Mouse (Mus musculus) bone marrow, adult 2 months (tissue): ENCODE results near the gene Sprr2a3. TPM values are rescaled to one million over a fixed set of nuclear protein-coding genes. Genes with fewer than 3 reads are reported as not detected.
"Not testable (repeated sequence)": the region's sequence is repeated elsewhere in the genome, so short reads cannot be mapped to it uniquely, and the experiment has no call there.

Source experiments
- H3K27ac ChIP-seq: fragments of 200-500 bp; 2 replicates; pipeline ENCODE4 v1.5.1; 2012; ENCODE audit warnings: low read depth, mild to moderate bottlenecking, control low read depth, inconsistent platforms, low read length; ENCODE audit not compliant: control insufficient read depth, poor library complexity, insufficient read depth
- H3K4me1 ChIP-seq: fragments of 200-500 bp; 2 replicates; pipeline ENCODE4 v1.6.1; 2011; ENCODE audit warnings: low read length; ENCODE audit not compliant: control insufficient read depth, insufficient read depth
- H3K4me3 ChIP-seq: fragments of 200-500 bp; replicated peaks from 2 replicates; pipeline ENCODE3; 2011; ENCODE audit warnings: mild to moderate bottlenecking, low read depth, low read length, control low read depth; ENCODE audit not compliant: control insufficient read depth
- CTCF ChIP-seq: fragments of 200-500 bp; IDR thresholded peaks from 2 replicates; pipeline ENCODE4 v1.5.1; 2011; ENCODE audit warnings: low read length, control low read depth; ENCODE audit not compliant: control insufficient read depth, insufficient read depth
- POLR2A ChIP-seq: fragments of 200-500 bp; IDR thresholded peaks from 2 replicates; pipeline ENCODE4 v1.6.1; 2011; ENCODE audit warnings: low read depth, mild to moderate bottlenecking, control low read depth, low read length, borderline replicate concordance; ENCODE audit not compliant: control insufficient read depth
- WGBS: fragments of 180-500 bp; shearing (Covaris S2); methylation state at CpG from one replicate; pipeline ENCODE4 v1.1.7; 2018; 5-methylcytosine and 5-hydroxymethylcytosine counted together
- polyA plus RNA-seq: library from polyadenylated mRNA; stranded (reverse); fragments of >200 nt; gene quantifications from 2 replicates; pipeline ENCODE4 v1.2.4, GENCODE M21; 2011; ENCODE audit warnings: low replicate concordance; ENCODE audit not compliant: missing spikeins, insufficient read depth, insufficient read length

Sprr2a3 gene
- polyA plus RNA-seq, 1 experiment, result not detected

DNA sequence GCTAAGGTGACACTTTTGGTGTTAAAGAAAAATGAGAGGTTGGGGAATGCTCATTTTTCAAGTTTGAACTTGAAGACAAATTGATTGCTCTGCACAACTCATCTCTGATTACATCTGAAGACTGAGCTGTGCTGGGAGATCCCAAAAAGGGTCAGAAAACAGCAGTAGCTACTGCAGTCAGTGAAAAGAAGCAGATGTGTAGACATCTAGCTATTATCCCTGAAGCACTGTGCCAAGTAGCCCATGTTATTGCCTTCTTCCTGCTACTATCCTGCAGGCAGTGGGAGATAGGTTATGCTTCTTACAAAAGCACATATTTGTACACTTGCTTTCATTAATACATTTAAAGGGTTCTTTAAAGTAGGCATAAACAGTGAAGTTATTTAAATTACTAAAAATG, 5.6 kb upstream of the Sprr2a3 start:
- H3K4me3 ChIP-seq, H3K4me1 ChIP-seq, H3K27ac ChIP-seq: not testable (repeated sequence)

DNA sequence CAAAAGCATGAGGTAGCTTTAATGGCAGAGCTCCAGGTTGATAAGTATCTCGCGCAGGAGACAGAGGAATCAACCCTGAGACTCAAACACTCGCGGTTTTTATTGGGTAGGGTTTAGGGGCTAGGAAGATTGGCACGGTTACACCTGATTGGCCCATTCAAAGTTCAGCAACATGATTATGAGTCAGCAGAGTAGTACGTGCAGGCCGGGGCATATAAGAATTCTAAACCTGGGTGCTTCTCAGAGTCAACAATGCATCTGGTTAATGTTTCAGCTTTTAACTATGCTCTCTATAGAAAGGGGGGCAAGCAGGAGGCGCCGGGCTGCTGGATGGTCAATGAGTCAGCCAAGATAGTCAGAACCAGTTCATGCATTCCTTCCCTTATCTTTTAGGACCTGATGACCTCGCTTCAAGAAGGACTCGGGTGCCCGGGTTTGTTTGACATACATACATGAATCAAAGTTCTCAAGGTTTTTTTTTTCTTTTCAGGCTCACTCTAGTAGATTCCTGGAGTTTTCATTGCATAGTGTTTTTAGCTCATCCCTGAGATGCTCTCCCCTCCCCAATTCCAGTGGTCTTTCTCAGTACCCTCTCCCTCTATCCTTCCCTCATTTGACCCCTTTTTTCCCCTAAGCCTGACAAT, 4.1 kb upstream of the Sprr2a3 start:
- H3K4me1 ChIP-seq, H3K4me3 ChIP-seq, H3K27ac ChIP-seq: not testable (repeated sequence)
- WGBS, result 72% methylated on average over 5 of the region's 12 CpGs

DNA sequence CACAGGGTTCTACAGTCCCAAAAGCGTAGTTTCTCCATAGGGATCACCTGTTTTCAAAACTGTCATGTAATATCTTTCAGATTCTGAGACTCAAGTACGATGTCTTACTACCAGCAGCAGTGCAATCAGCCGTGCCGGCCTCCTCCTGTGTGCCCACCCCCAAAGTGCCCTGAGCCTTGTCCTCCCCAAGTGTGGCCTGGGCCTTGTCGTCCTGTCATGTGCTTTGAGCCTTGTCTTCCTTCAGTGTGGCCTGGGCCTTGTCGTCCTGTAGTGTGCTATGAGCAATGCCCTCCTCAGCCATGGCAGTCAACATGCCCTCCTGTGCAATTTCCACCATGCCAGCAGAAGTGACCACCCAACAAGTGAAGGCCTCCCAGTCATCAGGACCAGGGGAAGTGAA, 3.3 kb downstream of the Sprr2a3 start:
- WGBS, result 70% methylated on average over 5 of the region's 6 CpGs
- not testable (repeated sequence) for H3K4me3 ChIP-seq, H3K4me1 ChIP-seq, H3K27ac ChIP-seq

DNA sequence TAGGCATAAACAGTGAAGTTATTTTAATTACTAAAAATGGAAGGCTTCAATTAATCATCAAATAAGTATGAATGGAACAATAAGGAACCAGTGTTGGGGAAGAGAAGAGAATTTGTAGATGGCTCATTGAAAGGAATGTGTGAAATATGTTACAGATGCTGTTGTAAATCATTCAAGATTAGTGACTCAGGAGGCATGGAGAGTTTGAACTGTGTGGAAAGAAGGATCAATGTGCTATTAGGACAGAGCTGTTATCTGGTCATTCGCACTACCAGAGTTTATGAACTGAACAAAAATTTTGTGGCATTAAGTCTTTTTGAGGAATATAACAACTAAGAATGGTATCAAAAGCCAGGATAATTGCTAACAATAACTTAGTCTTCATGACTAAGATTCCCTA, 22.2 kb downstream of the Sprr2a3 start:
- Histone ChIP-seq H3K27ac (no peak overlapping the region), H3K4me1 (no peaks in the 10 kb centered on the region), H3K4me3 (no peak overlapping the region)
- WGBS, result 64% methylated on average over 1 of the region's 1 CpGs
- TF ChIP-seq POLR2A (no peak), CTCF (no peak)

DNA sequence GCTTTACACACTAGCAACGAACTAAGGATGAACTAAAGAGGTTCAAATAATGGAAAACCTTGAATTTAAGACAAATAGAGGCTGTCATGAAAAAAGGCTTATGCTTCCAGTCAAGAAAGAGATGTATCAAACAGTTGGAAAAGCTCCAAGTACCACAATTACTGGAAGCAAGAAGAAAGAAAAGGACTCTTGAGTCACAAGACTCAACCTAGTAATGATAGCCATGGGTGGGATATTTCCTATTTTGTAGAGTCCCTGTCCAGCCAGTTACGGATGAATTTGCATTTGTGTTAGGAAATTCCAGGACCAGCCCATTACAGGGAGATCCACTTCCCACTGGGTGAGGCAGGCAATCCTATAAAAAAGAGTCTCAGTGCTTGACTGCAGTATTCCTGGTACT, 31.1 kb downstream of the Sprr2a3 start, which contains the start of gene Sprr2b:
Sprr2b (plus strand) TSS at position 301 of the 400 bp plus-strand sequence.
- no peak for TF ChIP-seq CTCF
- TF ChIP-seq POLR2A, result no peak
- no peak within 1 kb of the TSS for H3K27ac ChIP-seq
- 64% methylated on average over 2 of the region's 2 CpGs for whole genome bisulfite sequencing
- H3K4me1 ChIP-seq, result no peaks in the 10 kb centered on the region
- no peak within 1 kb of the TSS for H3K4me3 ChIP-seq

DNA sequence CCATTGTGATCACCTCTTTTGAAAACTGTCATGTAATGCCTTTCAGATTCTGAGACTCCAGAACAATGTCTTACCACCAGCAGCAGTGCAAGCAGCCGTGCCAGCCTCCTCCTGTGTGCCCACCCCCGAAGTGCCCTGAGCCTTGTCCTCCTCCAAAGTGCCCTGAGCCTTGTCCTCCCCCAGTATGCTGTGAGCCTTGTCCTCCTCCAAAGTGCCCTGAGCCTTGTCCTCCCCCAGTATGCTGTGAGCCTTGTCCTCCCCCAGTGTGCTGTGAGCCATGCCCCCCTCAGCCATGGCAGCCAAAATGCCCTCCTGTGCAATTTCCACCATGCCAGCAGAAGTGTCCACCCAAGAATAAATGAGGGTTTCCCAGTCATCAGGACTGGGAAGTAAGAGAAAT, 32.2 kb downstream of the Sprr2a3 start:
- WGBS, result 84% methylated on average over 2 of the region's 2 CpGs
- no peak overlapping the region for H3K27ac ChIP-seq
- no peaks in the 10 kb centered on the region for H3K4me1 ChIP-seq
- TF ChIP-seq POLR2A (no peak), CTCF (no peak)
- no peak overlapping the region for H3K4me3 ChIP-seq

DNA sequence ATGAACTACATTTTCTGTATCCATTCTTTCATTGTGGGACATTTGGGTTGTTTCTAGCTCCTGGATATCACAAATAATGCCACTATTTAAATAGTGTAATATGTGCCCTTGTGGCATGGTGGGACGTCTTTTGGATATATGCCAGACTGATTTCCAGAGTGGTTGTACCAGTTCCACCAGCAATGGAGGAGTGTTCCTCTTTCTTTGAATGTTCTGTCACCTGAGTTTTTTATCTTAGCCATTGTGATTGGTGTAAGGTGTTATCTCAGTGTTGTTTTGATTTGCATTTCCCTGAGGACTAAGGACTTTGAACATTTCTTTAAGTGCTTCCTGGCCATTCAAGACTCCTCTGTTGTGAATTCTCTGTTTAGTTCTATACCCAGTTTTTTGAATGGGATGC, 51.1 kb downstream of the Sprr2a3 start:
- 68% methylated on average over 1 of the region's 1 CpGs for WGBS

DNA sequence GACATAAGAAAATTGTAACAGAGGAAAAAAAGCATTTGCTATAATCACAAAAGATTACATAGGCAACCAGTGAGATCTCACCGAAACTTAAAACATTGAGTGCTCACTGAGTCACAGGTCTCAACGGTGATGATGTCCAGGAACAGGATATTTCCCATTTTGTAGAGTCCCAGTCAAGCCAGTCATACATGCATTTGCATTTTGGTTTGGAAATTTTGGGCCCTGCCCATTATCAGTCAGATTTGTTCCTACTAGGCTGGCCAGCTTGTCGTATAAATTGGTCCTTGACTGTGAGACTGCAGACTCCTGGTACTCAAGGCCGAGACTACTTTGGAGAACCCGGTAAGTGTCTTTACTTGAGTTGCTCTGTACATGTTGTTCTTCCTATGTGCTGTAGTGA, 53.6 kb downstream of the Sprr2a3 start, which contains the start of gene Sprr2d:
Sprr2d (plus strand) TSS at position 301 of the 400 bp plus-strand sequence.
- Histone ChIP-seq H3K4me3 (no peak within 1 kb of the TSS), H3K27ac (no peak within 1 kb of the TSS), H3K4me1 (no peaks in the 10 kb centered on the region)
- 85% methylated on average over 5 of the region's 5 CpGs for WGBS
- TF ChIP-seq CTCF (no peak), POLR2A (no peak)

More for the DNA sequence above, 51.1 kb downstream of the Sprr2a3 start:
- no peak overlapping the region for H3K27ac ChIP-seq
- no peak overlapping the region for H3K4me3 ChIP-seq
- TF ChIP-seq POLR2A, result no peak
- TF ChIP-seq CTCF, result no peak
- H3K4me1 ChIP-seq, result no peaks in the 10 kb centered on the region

Other genes with a start within 250 kb of the Sprr2a3 start
- not detected in 2 replicates for gene Lor, start 202.3 kb upstream of the Sprr2a3 start, polyA plus RNA-seq
- gene Prr9, start 161.5 kb upstream of the Sprr2a3 start, polyA plus RNA-seq, result not detected in 2 replicates
- not detected in 2 replicates for gene Lelp1, start 142.7 kb upstream of the Sprr2a3 start, polyA plus RNA-seq
- gene Sprr2a1, start 69.6 kb upstream of the Sprr2a3 start, polyA plus RNA-seq, result not detected in 2 replicates
- gene Sprr2a2, start 69.5 kb upstream of the Sprr2a3 start, polyA plus RNA-seq, result not detected in 2 replicates
- not detected in 2 replicates for gene Sprr2b, start 31.2 kb downstream of the Sprr2a3 start, polyA plus RNA-seq
- not detected in 2 replicates for gene Sprr2d, start 53.7 kb downstream of the Sprr2a3 start, polyA plus RNA-seq
- gene Sprr2e, start 66.7 kb downstream of the Sprr2a3 start, polyA plus RNA-seq, result not detected in 2 replicates
- not detected in 2 replicates for gene Sprr2f, start 79.8 kb downstream of the Sprr2a3 start, polyA plus RNA-seq
- not detected in 2 replicates for gene Sprr2h, start 100.3 kb downstream of the Sprr2a3 start, polyA plus RNA-seq
- not detected in 2 replicates for gene Sprr2i, start 122.6 kb downstream of the Sprr2a3 start, polyA plus RNA-seq
- not detected in 2 replicates for gene Sprr2j-ps, start 132.7 kb downstream of the Sprr2a3 start, polyA plus RNA-seq
- 36.1 and 44.7 TPM in 2 replicates for gene Gm9774, start 144.0 kb downstream of the Sprr2a3 start, polyA plus RNA-seq
- gene Sprr2k, start 147.2 kb downstream of the Sprr2a3 start, polyA plus RNA-seq, result not detected in 2 replicates
- not detected in 2 replicates for gene Sprr1b, start 153.4 kb downstream of the Sprr2a3 start, polyA plus RNA-seq
- not detected in 2 replicates for gene Sprr3, start 173.3 kb downstream of the Sprr2a3 start, polyA plus RNA-seq
- gene Sprr1a, start 200.5 kb downstream of the Sprr2a3 start, polyA plus RNA-seq, result not detected in 2 replicates
- gene Sprr4, start 215.1 kb downstream of the Sprr2a3 start, polyA plus RNA-seq, result not detected in 2 replicates
- gene 2310046K23Rik, start 249.1 kb downstream of the Sprr2a3 start, polyA plus RNA-seq, result not detected in 2 replicates